Mouse (Mus musculus) stomach, postnatal 0 days (tissue): ENCODE measurements at regions not wholly inside any gene's neighbourhood (a gene's known extent, or its start where the extent isn't known, plus 50 kb on each side); places are given as distances from the start of the nearest gene placed in this dataset.

ENCODE experiments used
- ATAC-seq: fragments of 200-750 bp; cut with Nextera tagmentation; 2 replicates; pipeline ENCODE4 v1.8.0; 2017; ENCODE audit not compliant: low FRiP score, low TSS enrichment
- DNase-seq: peaks from one replicate; pipeline ENCODE4 v3.0.0-alpha.2; 2016; ENCODE audit warnings: low spot score
- H3K27ac ChIP-seq: fragments of 300-500 bp; sonication (generic); replicated peaks from 2 replicates; pipeline ENCODE4 v1.5.1; 2014; ENCODE audit warnings: mild to moderate bottlenecking, control low read depth
- H3K27me3 ChIP-seq: fragments of 300-500 bp; sonication (generic); 2 replicates; pipeline ENCODE4 v1.6.1; 2014; ENCODE audit warnings: low read length; ENCODE audit not compliant: control insufficient read depth, insufficient read depth
- H3K36me3 ChIP-seq: fragments of 300-500 bp; sonication (generic); 2 replicates; pipeline ENCODE4 v1.6.1; 2014; ENCODE audit warnings: low read length, mixed read lengths; ENCODE audit not compliant: control insufficient read depth, insufficient read depth
- H3K4me1 ChIP-seq: fragments of 300-500 bp; sonication (generic); replicated peaks from 2 replicates; pipeline ENCODE4 v1.6.1; 2014; ENCODE audit warnings: antibody characterized with exemption; ENCODE audit not compliant: control insufficient read depth, insufficient read depth
- H3K4me2 ChIP-seq: fragments of 300-500 bp; sonication (generic); replicated peaks from 2 replicates; pipeline ENCODE4 v1.6.1; 2014; ENCODE audit warnings: low read depth, mild to moderate bottlenecking, control low read depth, moderate library complexity
- H3K4me3 ChIP-seq: fragments of 300-500 bp; sonication (generic); 2 replicates; pipeline ENCODE4 v1.5.1; 2014; ENCODE audit warnings: low read depth, low read length, control low read depth
- H3K9ac ChIP-seq: fragments of 300-500 bp; sonication (generic); 2 replicates; pipeline ENCODE4 v1.6.1; 2014; ENCODE audit warnings: mild to moderate bottlenecking, low read length, control low read depth, mixed read lengths
- H3K9me3 ChIP-seq: fragments of 300-500 bp; sonication (generic); 2 replicates; pipeline ENCODE4 v1.6.1; 2016; ENCODE audit warnings: low read length; ENCODE audit not compliant: control insufficient read depth
- CTCF ChIP-seq: IDR thresholded peaks from 2 replicates; pipeline ENCODE4 v1.5.1; 2016; ENCODE audit warnings: antibody characterized with exemption, low read depth, mild to moderate bottlenecking, moderate library complexity
- EP300 ChIP-seq: optimal IDR thresholded peaks from 2 replicates; pipeline ENCODE3; 2016; ENCODE audit warnings: antibody characterized with exemption
- WGBS: fragments of 180-500 bp; shearing (Covaris S2); extraction: QIAGEN DNeasy Blood & Tissue Kit; methylation state at CpG from one replicate; pipeline ENCODE4 v1.1.7; 2014; 5-methylcytosine and 5-hydroxymethylcytosine counted together

- no peak overlapping the region for H3K27ac ChIP-seq
- H3K9me3 ChIP-seq: no peaks in the 10 kb centered on the region
- no peak for TF ChIP-seq CTCF
- TF ChIP-seq EP300: no peak
- DNase-seq (no peak), ATAC-seq (no peak)
- no peak overlapping the region for H3K4me2 ChIP-seq
- H3K27me3 ChIP-seq: no peaks in the 10 kb centered on the region
- H3K4me3 ChIP-seq: no peak overlapping the region
- WGBS: 86% methylated on average over 4 of the region's 4 CpGs
- H3K36me3 ChIP-seq: no peaks in the 10 kb centered on the region
- H3K9ac ChIP-seq: no peak overlapping the region
- H3K4me1 ChIP-seq: no peaks in the 10 kb centered on the region
Measured at GRCm38 (mm10) chr11:19154813-19155616, 136.2 kb upstream of the Meis1 start.

GRCm38 (mm10) chr11:19155617-19155983 lies 136.8 kb upstream of the Meis1 start:
- no peak overlapping the region for H3K27ac ChIP-seq
- no peaks in the 10 kb centered on the region for H3K4me1 ChIP-seq
- no peaks in the 10 kb centered on the region for H3K9me3 ChIP-seq
- no peak for TF ChIP-seq EP300
- TF ChIP-seq CTCF: no peak
- H3K4me3 ChIP-seq: no peak overlapping the region
- ATAC-seq: no peak
- DNase-seq: no peak
- H3K36me3 ChIP-seq: no peaks in the 10 kb centered on the region
- H3K4me2 ChIP-seq: no peak overlapping the region
- 85% methylated on average over 2 of the region's 2 CpGs for WGBS
- no peak overlapping the region for H3K9ac ChIP-seq
- H3K27me3 ChIP-seq: no peaks in the 10 kb centered on the region

- Histone ChIP-seq H3K36me3 (no peaks in the 10 kb centered on the region), H3K4me1 (no peaks in the 10 kb centered on the region), H3K4me3 (no peak overlapping the region), H3K4me2 (no peak overlapping the region), H3K9me3 (no peaks in the 10 kb centered on the region), H3K27ac (no peak overlapping the region), H3K27me3 (no peaks in the 10 kb centered on the region), H3K9ac (no peak overlapping the region)
- ATAC-seq: no peak
- TF ChIP-seq EP300 (no peak), CTCF (no peak)
- no peak for DNase-seq
- 37% methylated on average over 3 of the region's 3 CpGs for WGBS
Measured at GRCm38 (mm10) chr11:19160227-19160626, 141.4 kb upstream of the Meis1 start.

GRCm38 (mm10) chr11:19160669-19161068 lies 141.9 kb upstream of the Meis1 start:
- no peaks in the 10 kb centered on the region for H3K27me3 ChIP-seq
- ATAC-seq (no peak), DNase-seq (no peak)
- H3K4me1 ChIP-seq: no peaks in the 10 kb centered on the region
- TF ChIP-seq CTCF (no peak), EP300 (no peak)
- no peaks in the 10 kb centered on the region for H3K9me3 ChIP-seq
- 24% methylated on average over 5 of the region's 5 CpGs for WGBS
- no peaks in the 10 kb centered on the region for H3K36me3 ChIP-seq
- no peak overlapping the region for H3K4me3 ChIP-seq
- no peak overlapping the region for H3K9ac ChIP-seq
- H3K27ac ChIP-seq: no peak overlapping the region
- no peak overlapping the region for H3K4me2 ChIP-seq

- Histone ChIP-seq H3K9me3 (no peaks in the 10 kb centered on the region), H3K27ac (no peak overlapping the region), H3K36me3 (no peaks in the 10 kb centered on the region), H3K27me3 (no peaks in the 10 kb centered on the region), H3K4me1 (no peaks in the 10 kb centered on the region), H3K9ac (no peak overlapping the region), H3K4me3 (no peak overlapping the region), H3K4me2 (no peak overlapping the region)
- ATAC-seq: no peak
- DNase-seq: no peak
- TF ChIP-seq CTCF (no peak), EP300 (no peak)
- WGBS: 85% methylated on average over 2 of the region's 2 CpGs
Measured at GRCm38 (mm10) chr11:19170938-19171337, 152.2 kb upstream of the Meis1 start.

- WGBS: 83% methylated on average over 13 of the region's 13 CpGs
Measured at GRCm38 (mm10) chr11:19174305-19175017, 155.7 kb upstream of the Meis1 start.

More at GRCm38 (mm10) chr11:19174305-19175017, 155.7 kb upstream of the Meis1 start:
- TF ChIP-seq EP300: no peak
- TF ChIP-seq CTCF: no peak
- H3K4me3 ChIP-seq: no peak overlapping the region
- no peak overlapping the region for H3K4me2 ChIP-seq
- H3K4me1 ChIP-seq: no peaks in the 10 kb centered on the region
- no peaks in the 10 kb centered on the region for H3K36me3 ChIP-seq
- H3K27ac ChIP-seq: no peak overlapping the region
- ATAC-seq: no peak
- H3K9me3 ChIP-seq: no peaks in the 10 kb centered on the region
- no peaks in the 10 kb centered on the region for H3K27me3 ChIP-seq
- no peak for DNase-seq
- H3K9ac ChIP-seq: no peak overlapping the region
